Mouse (Mus musculus) hindbrain, embryonic 16.5 days (tissue): ENCODE measurements around the gene Foxb1. TPM values are rescaled to one million over a fixed set of nuclear protein-coding genes. Genes with fewer than 3 reads are reported as not detected.

Experiments
- ATAC-seq: fragments of 200-750 bp; cut with Nextera tagmentation; 2 replicates; pipeline ENCODE4 v1.8.0; 2017; ENCODE audit warnings: moderate TSS enrichment, moderate library complexity
- H3K27ac ChIP-seq: fragments of 300-500 bp; sonication (generic); 2 replicates; pipeline ENCODE4 v1.5.1; 2014; ENCODE audit warnings: low read depth, mild to moderate bottlenecking, control low read depth, low read length, moderate library complexity
- H3K27me3 ChIP-seq: fragments of 300-500 bp; sonication (generic); replicated peaks from 2 replicates; pipeline ENCODE4 v1.6.1; 2014; ENCODE audit warnings: low read length; ENCODE audit not compliant: control insufficient read depth, insufficient read depth
- H3K36me3 ChIP-seq: fragments of 300-500 bp; sonication (generic); 2 replicates; pipeline ENCODE4 v1.6.1; 2014; ENCODE audit warnings: mild to moderate bottlenecking, low read length, moderate library complexity, mixed read lengths; ENCODE audit not compliant: control insufficient read depth, insufficient read depth
- H3K4me1 ChIP-seq: fragments of 300-500 bp; sonication (generic); 2 replicates; pipeline ENCODE4 v1.6.1; 2014; ENCODE audit warnings: low read depth, low read length; ENCODE audit not compliant: control insufficient read depth, insufficient read depth
- H3K4me2 ChIP-seq: fragments of 300-500 bp; sonication (generic); 2 replicates; pipeline ENCODE4 v1.6.1; 2014; ENCODE audit warnings: mild to moderate bottlenecking, low read length, control low read depth, moderate library complexity
- H3K4me3 ChIP-seq: fragments of 300-500 bp; sonication (generic); 2 replicates; pipeline ENCODE4 v1.5.1; 2014; ENCODE audit warnings: mild to moderate bottlenecking, low read length, control low read depth, moderate library complexity
- H3K9ac ChIP-seq: fragments of 300-500 bp; sonication (generic); 2 replicates; pipeline ENCODE4 v1.6.1; 2014; ENCODE audit warnings: low read depth, mild to moderate bottlenecking, control low read depth, low read length, moderate library complexity
- H3K9me3 ChIP-seq: fragments of 300-500 bp; sonication (generic); 2 replicates; pipeline ENCODE4 v1.6.1; 2014; ENCODE audit warnings: mild to moderate bottlenecking, low read length, moderate library complexity; ENCODE audit not compliant: control insufficient read depth
- WGBS: fragments of 180-500 bp; shearing (Covaris S2); extraction: QIAGEN DNeasy Blood & Tissue Kit; methylation state at CpG from one replicate; pipeline ENCODE4 v1.1.7; 2014; 5-methylcytosine and 5-hydroxymethylcytosine counted together
- polyA plus RNA-seq: library from polyadenylated mRNA; unstranded; fragments of >200 nt; fragmentation: Nextera tagmentation; extraction: Ambion mirVana; gene quantifications from 2 replicates; pipeline ENCODE4 v1.2.1, GENCODE M21; 2015

The Foxb1 gene
- polyA plus RNA-seq, 1 experiment from 2014 or later, result 6.9 TPM

GRCm38 (mm10) chr9:69728736-69729135 is 32.0 kb downstream of the Foxb1 start:
- H3K36me3 ChIP-seq, result no peaks in the 10 kb centered on the region
- no peak for ATAC-seq
- H3K9me3 ChIP-seq, result no peaks in the 10 kb centered on the region
- no peaks in the 10 kb centered on the region for H3K4me1 ChIP-seq
- H3K4me2 ChIP-seq, result no peak overlapping the region
- H3K9ac ChIP-seq, result no peak overlapping the region
- WGBS, result 64% methylated on average over 5 of the region's 5 CpGs
- no peak overlapping the region for H3K4me3 ChIP-seq
- H3K27ac ChIP-seq, result no peak overlapping the region
- H3K27me3 ChIP-seq, result no peaks in the 10 kb centered on the region

- H3K36me3 ChIP-seq, result no peaks in the 10 kb centered on the region
- H3K4me1 ChIP-seq, result no peaks in the 10 kb centered on the region
- 45% methylated on average over 9 of the region's 9 CpGs for WGBS
- H3K27ac ChIP-seq, result no peak overlapping the region
- no peak overlapping the region for H3K4me2 ChIP-seq
- H3K9ac ChIP-seq, result no peak overlapping the region
- no peak for ATAC-seq
- no peaks in the 10 kb centered on the region for H3K9me3 ChIP-seq
- no peaks in the 10 kb centered on the region; the same call in 1 of the 2 replicates for H3K27me3 ChIP-seq
- H3K4me3 ChIP-seq, result no peak overlapping the region
Observed at GRCm38 (mm10) chr9:69718431-69718830, 42.3 kb downstream of the Foxb1 start.

- Histone ChIP-seq H3K9me3 (no peaks in the 10 kb centered on the region), H3K4me2 (no peak overlapping the region), H3K9ac (no peak overlapping the region), H3K27me3 (no peaks in the 10 kb centered on the region; the same call in 1 of the 2 replicates), H3K4me1 (no peaks in the 10 kb centered on the region), H3K36me3 (no peaks in the 10 kb centered on the region), H3K4me3 (no peak overlapping the region), H3K27ac (no peak overlapping the region)
- 19% methylated on average over 4 of the region's 4 CpGs for WGBS
- ATAC-seq, result no peak
Observed at GRCm38 (mm10) chr9:69716364-69716763, 44.4 kb downstream of the Foxb1 start.

GRCm38 (mm10) chr9:69715445-69715844 is 45.3 kb downstream of the Foxb1 start:
- no peak overlapping the region for H3K9ac ChIP-seq
- no peak overlapping the region for H3K27ac ChIP-seq
- no peaks in the 10 kb centered on the region for H3K4me1 ChIP-seq
- 7% methylated on average over 12 of the region's 12 CpGs for WGBS
- H3K36me3 ChIP-seq, result no peaks in the 10 kb centered on the region
- no peaks in the 10 kb centered on the region; the same call in 1 of the 2 replicates for H3K27me3 ChIP-seq
- H3K4me3 ChIP-seq, result no peak overlapping the region
- no peak overlapping the region for H3K4me2 ChIP-seq
- no peaks in the 10 kb centered on the region for H3K9me3 ChIP-seq
- ATAC-seq, result no peak

- ATAC-seq, result no peak
- Histone ChIP-seq H3K9ac (no peak overlapping the region), H3K27ac (0 out of 2 replicates have a peak overlapping the region, but pooled peaks have one; percentile 1), H3K4me1 (no peaks in the 10 kb centered on the region), H3K27me3 (no peaks in the 10 kb centered on the region; the same call in 1 of the 2 replicates), H3K36me3 (no peaks in the 10 kb centered on the region), H3K4me2 (peak overlapping the region; percentile 22), H3K4me3 (no peak overlapping the region), H3K9me3 (no peaks in the 10 kb centered on the region)
- WGBS, result 19% methylated on average over 7 of the region's 7 CpGs
Observed at GRCm38 (mm10) chr9:69714346-69714745, 46.4 kb downstream of the Foxb1 start.

GRCm38 (mm10) chr9:69713577-69714327 is 47.0 kb downstream of the Foxb1 start:
- H3K27ac ChIP-seq, result 0 out of 2 replicates have a peak overlapping the region, but pooled peaks have one; percentile 1
- H3K4me2 ChIP-seq, result peak overlapping the region; percentile 22
- no peaks in the 10 kb centered on the region for H3K4me1 ChIP-seq
- peak; percentile 85 for ATAC-seq
- no peaks in the 10 kb centered on the region; the same call in 1 of the 2 replicates for H3K27me3 ChIP-seq
- no peak overlapping the region for H3K4me3 ChIP-seq
- no peak overlapping the region for H3K9ac ChIP-seq
- no peaks in the 10 kb centered on the region for H3K36me3 ChIP-seq
- no peaks in the 10 kb centered on the region for H3K9me3 ChIP-seq
- WGBS, result 13% methylated on average over 18 of the region's 18 CpGs

- Histone ChIP-seq H3K27me3 (no peaks in the 10 kb centered on the region; the same call in 1 of the 2 replicates), H3K4me1 (no peaks in the 10 kb centered on the region), H3K4me2 (no peak overlapping the region), H3K27ac (no peak overlapping the region), H3K9me3 (no peaks in the 10 kb centered on the region), H3K4me3 (no peak overlapping the region), H3K9ac (no peak overlapping the region), H3K36me3 (no peaks in the 10 kb centered on the region)
- no peak for ATAC-seq
- WGBS, result 15% methylated on average over 12 of the region's 12 CpGs
Observed at GRCm38 (mm10) chr9:69712714-69713525, 47.8 kb downstream of the Foxb1 start.
